ENCODE assay signal across 8 mouse cellular contexts in genomic region chr1:181039652-181040051, GRCm38 (mm10). TPM values are rescaled to one million over a fixed set of nuclear protein-coding genes. Genes with fewer than 3 reads are reported as not detected.
A peak's percentile ranks its signal among the peaks of the same experiment; 100 is the strongest.
DNase-seq lines count a peak whose midpoint lies in the region; TF ChIP-seq lines count a peak whose summit lies in the region.

No protein-coding gene starts in this region.

- 12% methylated on average over 4 of the region's 4 CpGs for WGBS in cerebellum, adult 2 months
- 7% methylated on average over 4 of the region's 4 CpGs for WGBS in small intestine, adult 2 months

- no peak overlapping the region for H3K27ac ChIP-seq in cerebellum, adult 2 months (ENCODE audit: insufficient read depth, low read length)
- no peak overlapping the region for H3K27ac ChIP-seq in small intestine, adult 2 months (ENCODE audit: insufficient read depth, low read depth, low read length)

- H3K36me3 ChIP-seq in small intestine, adult 2 months (ENCODE audit: control insufficient read depth, insufficient read depth, low read length), result no peaks in the 10 kb centered on the region

- intact Hi-C loops in left cerebral cortex, postnatal 25 days (cut with DNase I), result loop anchor here (1.0 kb wide), 1 partner anchor 47 kb away; no protein-coding TSS in a partner anchor

- no peaks in the 10 kb centered on the region; the same call in 1 of the 2 replicates for H3K27me3 ChIP-seq in cerebellum, adult 2 months (ENCODE audit: control insufficient read depth, insufficient read depth, low read length)
- no peaks in the 10 kb centered on the region for H3K27me3 ChIP-seq in small intestine, adult 2 months (ENCODE audit: control insufficient read depth, insufficient read depth, low read length)

- no peak overlapping the region for H3K4me3 ChIP-seq in cerebellum, adult 2 months (replicated peaks; ENCODE audit: insufficient read depth, low read depth, low read length)
- no peak overlapping the region for H3K4me3 ChIP-seq in small intestine, adult 2 months (ENCODE audit: low read depth, low read length)

- H3K4me1 ChIP-seq in cerebellum, adult 2 months (ENCODE audit: control insufficient read depth, insufficient read depth, low read length), result peaks cover 8% of the 10 kb centered on the region
- H3K4me1 ChIP-seq in small intestine, adult 2 months (ENCODE audit: control insufficient read depth, insufficient read depth, insufficient read length, low read length), result peaks cover 5% of the 10 kb centered on the region; the same call in 1 of the 2 replicates

- peak; percentile 62 for TF ChIP-seq CTCF in cerebellum, adult 2 months (IDR thresholded peaks at IDR 0.05; ENCODE audit: borderline replicate concordance, insufficient read depth, low read depth, low read length)
- TF ChIP-seq CTCF in small intestine, adult 2 months (IDR thresholded peaks at IDR 0.05; ENCODE audit: extremely low read depth, insufficient read length, insufficient replicate concordance, low read depth, low read length), result peak; percentile 55; the same call in 1 of the 2 replicates

- DNase-seq in cerebellum, adult 2 months, result peak; percentile 32 to 38
- DNase-seq in cerebellum, adult 9-11 months, result no peak
- DNase-seq in right cerebral cortex, adult 18-20 months, result peak; percentile 7
- DNase-seq in right cerebral cortex, postnatal 25 days, result no peak
- peak; percentile 32 for DNase-seq in embryo, embryonic 11.5 days (ENCODE audit: low read depth, low spot score)
- peak; percentile 12 to 30 for DNase-seq in kidney, postnatal 4 days
- no peak for DNase-seq in left cerebral cortex, postnatal 25 days (ENCODE audit: low spot score in 2 of 2)

- TF ChIP-seq POLR2A in cerebellum, adult 2 months (IDR thresholded peaks at IDR 0.05; ENCODE audit: borderline replicate concordance, insufficient read depth, low read length), result no peak
- TF ChIP-seq POLR2A in small intestine, adult 2 months (IDR thresholded peaks at IDR 0.05; ENCODE audit: low read depth, low read length), result no peak

RNA-seq across cellular contexts. Expression of gene 9130409I23Rik, which starts 11.4 kb away (rescaled TPM):
- polyA plus RNA-seq in cerebellum, adult 2 months (2012; rRNA removed), result 0.05 TPM in 1 of 2 replicates, not detected in the other
- not detected in 2 replicates for polyA plus RNA-seq in small intestine, adult 2 months (2012; rRNA removed)
- total RNA-seq in left cerebral cortex, postnatal 25 days (2021), result not detected

RNA-seq across cellular contexts. Expression of gene Ephx1, which starts 18.9 kb away (rescaled TPM):
- 54.8 and 61.0 TPM in 2 replicates for polyA plus RNA-seq in cerebellum, adult 2 months (2012; rRNA removed)
- polyA plus RNA-seq in small intestine, adult 2 months (2012; rRNA removed), result 10.0 and 10.6 TPM in 2 replicates
- 10 to 100 TPM; 24.6 to 34.3 TPM for total RNA-seq in left cerebral cortex, postnatal 25 days (2021)

Comparison
In these comparisons a context has a peak if more than half of its experiments do, and no peak if none do; other contexts are left out.
1. DNase-seq: peak in cerebellum, adult 2 months (2 of 2), right cerebral cortex, adult 18-20 months (single experiment), embryo, embryonic 11.5 days (single experiment) and kidney, postnatal 4 days (2 of 2); none in cerebellum, adult 9-11 months (single experiment), right cerebral cortex, postnatal 25 days (single experiment) and left cerebral cortex, postnatal 25 days (0 of 2).